Mouse (Mus musculus): Measurements from ENCODE around the gene 1700010I14Rik.

GRCm38 (mm10) chr17:8977271-8977670 is 10.9 kb upstream of the 1700010I14Rik start:
- TF ChIP-seq EP300 (IDR thresholded peaks at IDR 0.05; ENCODE audit: low read depth) = no peak
- no peak for TF ChIP-seq CTCF (IDR thresholded peaks at IDR 0.05; ENCODE audit: low read depth)

Data from liver, embryonic 14.5 days (tissue).